Mouse (Mus musculus): Measurements from ENCODE around the gene Abraxas2. TPM values are rescaled to one million over a fixed set of nuclear protein-coding genes. Genes with fewer than 3 reads are reported as not detected.

The Abraxas2 gene
- total RNA-seq, 2 experiments from 2014 or later: 21.4 to 21.7 TPM

GRCm38 (mm10) chr7:132897258-132897657, 38.2 kb downstream of the Abraxas2 start:
- DNase-seq: no peak

- no peak for DNase-seq
These were observed 39.2 kb downstream of the Abraxas2 start for GRCm38 (mm10) chr7:132898234-132898633.

GRCm38 (mm10) chr7:132900826-132901531, 42.0 kb downstream of the Abraxas2 start:
- DNase-seq: peak; percentile 38 to 42

GRCm38 (mm10) chr7:132903796-132904195, 44.8 kb downstream of the Abraxas2 start:
- DNase-seq: no peak

- no peak for DNase-seq
These were observed 62.9 kb downstream of the Abraxas2 start for GRCm38 (mm10) chr7:132921971-132922370.

GRCm38 (mm10) chr7:132925227-132925626, 66.2 kb downstream of the Abraxas2 start:
- DNase-seq: no peak

GRCm38 (mm10) chr7:132927201-132927600, 68.2 kb downstream of the Abraxas2 start:
- no peak for DNase-seq

- DNase-seq: no peak
These were observed 71.0 kb downstream of the Abraxas2 start for GRCm38 (mm10) chr7:132930055-132930454.

GRCm38 (mm10) chr7:132930850-132931559, 72.0 kb downstream of the Abraxas2 start, which contains the start of gene Zranb1:
Gene Zranb1 (plus strand): TSS chr7:132931142.
- DNase-seq: peak; percentile 98 to 99

GRCm38 (mm10) chr7:132931560-132932351, 72.7 kb downstream of the Abraxas2 start:
- peak; percentile 46 to 71 for DNase-seq

GRCm38 (mm10) chr7:132933331-132933730, 74.3 kb downstream of the Abraxas2 start:
- DNase-seq: no peak

Other genes with a start within 250 kb of the Abraxas2 start
- 10 to 100 TPM; 14.3 to 16.4 TPM for gene Lhpp, start 248.6 kb upstream of the Abraxas2 start, total RNA-seq (2021)
- 10 to 100 TPM; 21.3 to 22.5 TPM for gene Fam53b, start 45.3 kb upstream of the Abraxas2 start, total RNA-seq (2021)
- 10 to 100 TPM in 1 of 2 experiments, 1 to 10 TPM in 1; 7.3 to 10.4 TPM for gene Eef1akmt2, start 6.6 kb upstream of the Abraxas2 start, total RNA-seq (2021)
- 10 to 100 TPM; 35.8 to 36.4 TPM for gene Zranb1, start 71.9 kb downstream of the Abraxas2 start, total RNA-seq (2021)

All from heart, adult 18-20 months (tissue).